Mouse (Mus musculus) liver, postnatal 0 days (tissue): Measurements from ENCODE around the gene Rin3. TPM values are rescaled to one million over a fixed set of nuclear protein-coding genes. Genes with fewer than 3 reads are reported as not detected.

Experiments
- ATAC-seq: fragments of 200-750 bp; cut with Nextera tagmentation; 2 replicates; pipeline ENCODE4 v1.8.0; 2017; ENCODE audit warnings: mild to moderate bottlenecking, moderate library complexity
- DNase-seq: peaks from one replicate; pipeline ENCODE4 v3.0.0-alpha.2; 2016
- H3K27ac ChIP-seq: fragments of 300-500 bp; sonication (generic); 2 replicates; pipeline ENCODE4 v1.5.1; 2014; ENCODE audit warnings: antibody characterized with exemption, moderate library complexity, mild to moderate bottlenecking, low read depth
- H3K27me3 ChIP-seq: fragments of 300-500 bp; sonication (generic); 2 replicates; pipeline ENCODE4 v1.6.1; 2014; ENCODE audit warnings: low read length, control low read depth, mixed read lengths; ENCODE audit not compliant: insufficient read depth
- H3K36me3 ChIP-seq: fragments of 300-500 bp; sonication (generic); replicated peaks from 2 replicates; pipeline ENCODE4 v1.6.1; 2014; ENCODE audit warnings: mild to moderate bottlenecking, control low read depth, low read length, moderate library complexity, mixed read lengths; ENCODE audit not compliant: insufficient read depth
- H3K4me1 ChIP-seq: fragments of 300-500 bp; sonication (generic); 2 replicates; pipeline ENCODE4 v1.6.1; 2014; ENCODE audit warnings: antibody characterized with exemption, mild to moderate bottlenecking, control low read depth; ENCODE audit not compliant: insufficient read depth
- H3K4me2 ChIP-seq: fragments of 300-500 bp; sonication (generic); 2 replicates; pipeline ENCODE4 v1.6.1; 2014; ENCODE audit warnings: low read depth, mild to moderate bottlenecking, low read length, moderate library complexity, mixed read lengths
- H3K4me3 ChIP-seq: fragments of 300-500 bp; sonication (generic); 2 replicates; pipeline ENCODE4 v1.5.1; 2014; ENCODE audit warnings: low read depth, low read length
- H3K9ac ChIP-seq: fragments of 300-500 bp; sonication (generic); replicated peaks from 2 replicates; pipeline ENCODE4 v1.6.1; 2014; ENCODE audit warnings: mild to moderate bottlenecking, moderate library complexity
- H3K9me3 ChIP-seq: fragments of 300-500 bp; sonication (generic); 2 replicates; pipeline ENCODE4 v1.6.1; 2016; ENCODE audit warnings: mild to moderate bottlenecking, control low read depth, low read length, mixed read lengths
- CTCF ChIP-seq: sonication (generic); IDR thresholded peaks from 2 replicates; pipeline ENCODE4 v1.5.1; 2016; ENCODE audit warnings: antibody characterized with exemption, low read depth
- EP300 ChIP-seq: IDR thresholded peaks from 2 replicates; pipeline ENCODE4 v1.6.1; 2016; ENCODE audit warnings: antibody characterized with exemption, low read depth, mild to moderate bottlenecking
- WGBS: fragments of 180-500 bp; shearing (Covaris S2); extraction: QIAGEN DNeasy Blood & Tissue Kit; methylation state at CpG from one replicate; pipeline ENCODE4 v1.1.7; 2014; ENCODE audit not compliant: insufficient replicate concordance; 5-methylcytosine and 5-hydroxymethylcytosine counted together
- polyA plus RNA-seq: library from polyadenylated mRNA; unstranded; fragments of >200 nt; fragmentation: Nextera tagmentation; extraction: Ambion mirVana; gene quantifications from 2 replicates; pipeline ENCODE4 v1.2.1, GENCODE M21; 2015

Rin3 gene
- polyA plus RNA-seq, 1 experiment from 2014 or later: 10.0 TPM

DNA sequence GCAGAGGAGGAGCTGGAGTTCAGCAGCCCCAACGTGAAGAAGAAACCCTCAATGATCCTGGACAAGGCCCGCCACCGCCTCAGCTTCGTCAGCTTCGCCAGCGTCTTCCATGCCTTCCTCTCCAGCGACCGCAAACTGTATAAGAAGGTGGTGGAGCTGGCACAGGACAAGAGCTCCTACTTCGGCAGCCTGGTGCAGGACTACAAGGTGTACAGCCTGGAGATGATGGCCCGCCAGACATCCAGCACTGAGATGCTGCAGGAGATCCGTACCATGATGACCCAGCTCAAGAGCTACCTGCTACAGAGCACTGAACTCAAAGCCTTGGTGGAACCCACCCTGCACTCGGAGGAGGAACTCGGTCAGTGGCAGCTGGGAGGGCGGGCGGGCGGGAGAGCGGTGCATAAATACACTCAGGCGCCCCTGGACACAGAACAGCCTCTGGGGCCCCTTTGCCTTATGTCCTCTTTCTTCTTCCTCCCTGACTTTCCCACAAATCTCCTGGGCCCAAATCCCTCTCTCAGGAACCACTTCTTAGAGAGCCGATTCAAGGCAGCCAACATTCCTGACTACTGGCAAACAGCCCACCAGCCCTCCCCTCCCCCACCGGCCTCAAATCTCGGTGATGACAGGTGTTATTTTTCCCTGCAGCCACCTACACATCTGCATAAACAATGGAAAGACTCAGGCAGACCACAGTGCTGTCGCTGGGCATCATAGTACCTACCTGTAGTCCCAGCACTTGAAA is 86.8 kb downstream of the Rin3 start:
- ATAC-seq: no peak
- H3K4me2 ChIP-seq: peak overlapping the region; percentile 49
- no peaks in the 10 kb centered on the region for H3K27me3 ChIP-seq
- no peaks in the 10 kb centered on the region for H3K9me3 ChIP-seq
- no peak overlapping the region for H3K9ac ChIP-seq
- H3K36me3 ChIP-seq: peaks cover 61% of the 10 kb centered on the region
- peak overlapping the region; percentile 19 for H3K4me3 ChIP-seq
- no peak for TF ChIP-seq EP300
- TF ChIP-seq CTCF: no peak
- peaks cover 7% of the 10 kb centered on the region; the same call in 1 of the 2 replicates for H3K4me1 ChIP-seq
- DNase-seq: no peak
- peak overlapping the region; percentile 73 for H3K27ac ChIP-seq
- 64% methylated on average over 22 of the region's 22 CpGs for WGBS

DNA sequence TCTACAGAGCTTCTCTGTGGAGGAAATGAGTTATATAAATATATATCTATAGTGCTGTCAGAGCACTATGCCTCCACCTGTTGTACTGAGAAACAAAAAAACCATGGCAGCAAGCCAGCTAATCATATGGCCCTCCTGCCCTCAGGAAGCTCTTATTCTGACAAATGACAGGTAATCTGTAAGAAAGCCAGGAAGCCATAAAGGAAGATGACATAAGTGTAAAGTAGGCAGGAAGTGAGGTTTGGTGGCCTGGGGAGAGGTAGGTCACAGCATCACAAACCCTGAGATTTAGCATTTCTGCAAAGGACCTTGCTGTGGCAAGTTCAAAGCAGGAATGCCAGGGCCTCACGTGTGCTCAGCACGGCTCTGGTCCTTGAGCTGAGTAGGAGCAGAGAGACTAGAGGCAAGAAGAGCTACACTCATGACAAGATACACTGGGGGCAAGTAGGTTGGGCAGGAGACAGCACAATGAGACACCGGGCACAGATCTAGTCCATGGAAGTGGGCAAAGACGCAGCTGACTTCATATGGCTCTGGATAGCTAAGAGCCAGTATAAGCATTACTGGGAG is 88.2 kb downstream of the Rin3 start:
- Histone ChIP-seq H3K4me1 (peaks cover 7% of the 10 kb centered on the region; the same call in 1 of the 2 replicates), H3K9me3 (no peaks in the 10 kb centered on the region), H3K4me3 (no peak overlapping the region), H3K27me3 (no peaks in the 10 kb centered on the region), H3K27ac (no peak overlapping the region), H3K36me3 (peaks cover 60% of the 10 kb centered on the region), H3K4me2 (0 out of 2 replicates have a peak overlapping the region, but pooled peaks have one; percentile 49), H3K9ac (no peak overlapping the region)
- 75% methylated on average over 4 of the region's 4 CpGs for WGBS
- no peak for TF ChIP-seq CTCF
- no peak for TF ChIP-seq EP300
- DNase-seq (no peak), ATAC-seq (no peak)

DNA sequence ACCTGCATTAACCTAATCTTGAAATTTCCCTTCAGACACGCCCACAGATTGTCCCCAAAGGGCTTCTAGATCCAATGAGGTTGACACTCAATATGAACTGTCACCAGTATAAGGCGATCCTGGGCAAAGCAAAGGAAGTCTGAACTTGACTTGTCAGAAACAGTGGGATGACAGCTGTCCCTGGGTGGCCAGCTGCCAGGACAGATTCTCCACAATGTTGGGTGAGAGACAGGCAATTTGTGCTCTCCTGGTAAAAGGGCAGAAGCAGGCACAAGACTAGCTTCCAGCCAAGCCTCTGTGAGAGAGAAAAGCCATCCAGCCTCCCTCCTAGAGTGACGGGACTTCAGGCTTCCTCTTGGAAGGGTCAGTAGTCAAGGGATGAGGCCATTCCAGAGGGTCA is 89.5 kb downstream of the Rin3 start:
- H3K27me3 ChIP-seq: no peaks in the 10 kb centered on the region
- H3K9me3 ChIP-seq: no peaks in the 10 kb centered on the region
- no peak for ATAC-seq
- TF ChIP-seq CTCF: no peak
- no peak for TF ChIP-seq EP300
- no peak overlapping the region for H3K4me2 ChIP-seq
- H3K4me1 ChIP-seq: no peaks in the 10 kb centered on the region; the same call in 1 of the 2 replicates
- no peak overlapping the region for H3K9ac ChIP-seq
- DNase-seq: no peak
- 69% methylated on average over 3 of the region's 3 CpGs for WGBS
- no peak overlapping the region for H3K4me3 ChIP-seq
- no peak overlapping the region for H3K27ac ChIP-seq
- H3K36me3 ChIP-seq: peaks cover 60% of the 10 kb centered on the region

DNA sequence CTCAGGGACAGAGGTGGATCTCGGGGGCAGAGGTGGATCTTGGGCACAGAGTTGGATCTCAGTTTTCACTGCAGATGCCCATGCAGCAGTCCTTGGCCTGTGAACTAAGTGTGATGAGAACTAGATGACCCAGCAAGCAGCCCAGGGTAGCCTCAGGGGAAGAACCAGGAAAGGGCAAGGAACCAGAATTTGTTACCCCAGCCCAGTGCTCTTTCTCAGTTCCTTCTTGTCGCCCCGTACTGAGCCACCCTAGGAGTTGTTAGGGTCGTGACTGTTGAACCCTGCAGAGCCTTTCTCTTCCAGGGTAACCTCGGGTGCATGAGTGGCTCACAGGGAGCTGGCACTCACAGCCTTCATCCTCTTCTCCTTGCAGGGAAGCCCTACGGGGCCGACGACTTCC is 99.3 kb downstream of the Rin3 start:
- H3K9ac ChIP-seq: no peak overlapping the region
- no peak overlapping the region for H3K4me3 ChIP-seq
- no peak overlapping the region for H3K4me2 ChIP-seq
- H3K9me3 ChIP-seq: no peaks in the 10 kb centered on the region
- no peaks in the 10 kb centered on the region for H3K27me3 ChIP-seq
- ATAC-seq (no peak), DNase-seq (no peak)
- H3K4me1 ChIP-seq: no peaks in the 10 kb centered on the region
- WGBS: 59% methylated on average over 8 of the region's 8 CpGs
- no peak overlapping the region for H3K27ac ChIP-seq
- H3K36me3 ChIP-seq: peaks cover 65% of the 10 kb centered on the region
- TF ChIP-seq CTCF (no peak), EP300 (no peak)

DNA sequence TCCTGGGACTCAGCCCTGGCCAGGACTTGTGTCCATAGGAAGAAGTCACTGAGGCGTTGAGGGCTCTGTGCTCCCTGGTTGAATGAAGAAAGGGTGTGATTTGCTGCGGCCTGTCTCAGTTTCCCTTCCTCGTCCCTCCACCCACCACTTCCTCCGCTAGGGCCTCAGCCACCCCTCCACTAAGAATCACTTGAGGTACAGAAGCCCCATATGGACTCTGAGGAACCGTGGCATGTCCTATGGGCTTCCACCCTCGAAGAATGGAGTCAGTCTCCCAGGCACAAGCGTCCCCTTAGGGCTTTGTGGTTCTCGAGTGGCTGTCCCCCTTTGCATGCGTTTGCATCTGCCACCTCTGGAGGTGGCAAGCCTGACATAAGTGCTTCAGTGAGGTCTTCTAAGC is 100.4 kb downstream of the Rin3 start:
- H3K9ac ChIP-seq: no peak overlapping the region
- no peak overlapping the region for H3K4me3 ChIP-seq
- H3K4me1 ChIP-seq: no peaks in the 10 kb centered on the region
- H3K36me3 ChIP-seq: peaks cover 67% of the 10 kb centered on the region
- H3K9me3 ChIP-seq: no peaks in the 10 kb centered on the region
- WGBS: 64% methylated on average over 9 of the region's 9 CpGs
- DNase-seq: no peak
- H3K4me2 ChIP-seq: no peak overlapping the region
- TF ChIP-seq CTCF (no peak), EP300 (no peak)
- no peak for ATAC-seq
- H3K27ac ChIP-seq: no peak overlapping the region
- H3K27me3 ChIP-seq: no peaks in the 10 kb centered on the region

DNA sequence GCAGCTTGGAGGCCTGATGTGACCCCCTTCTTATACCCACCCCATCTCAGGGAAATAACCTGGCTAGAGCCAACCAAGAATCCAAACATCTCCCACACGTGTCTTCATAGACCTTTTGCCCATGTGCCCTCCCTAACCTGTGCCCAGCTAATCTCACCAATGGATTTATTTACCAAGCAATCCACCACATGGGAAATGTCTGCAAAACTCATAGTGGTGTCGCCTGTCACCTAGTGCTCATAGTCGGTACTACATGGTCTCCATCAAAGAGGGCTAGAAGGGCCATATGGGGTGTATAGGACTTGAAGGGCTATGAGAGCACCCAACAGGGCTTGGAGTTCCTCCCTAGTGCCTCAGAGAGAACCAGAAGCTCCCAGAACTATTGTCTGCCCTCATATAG is 102.0 kb downstream of the Rin3 start:
- ATAC-seq (no peak), DNase-seq (peak; percentile 37)
- Histone ChIP-seq H3K36me3 (peaks cover 69% of the 10 kb centered on the region), H3K27me3 (no peaks in the 10 kb centered on the region), H3K4me3 (no peak overlapping the region), H3K27ac (no peak overlapping the region), H3K4me2 (no peak overlapping the region), H3K9ac (no peak overlapping the region), H3K9me3 (no peaks in the 10 kb centered on the region), H3K4me1 (no peaks in the 10 kb centered on the region)
- peak; percentile 84 for TF ChIP-seq CTCF
- TF ChIP-seq EP300: no peak
- WGBS: 31% methylated on average over 3 of the region's 3 CpGs
